In the genomic region with DNA sequence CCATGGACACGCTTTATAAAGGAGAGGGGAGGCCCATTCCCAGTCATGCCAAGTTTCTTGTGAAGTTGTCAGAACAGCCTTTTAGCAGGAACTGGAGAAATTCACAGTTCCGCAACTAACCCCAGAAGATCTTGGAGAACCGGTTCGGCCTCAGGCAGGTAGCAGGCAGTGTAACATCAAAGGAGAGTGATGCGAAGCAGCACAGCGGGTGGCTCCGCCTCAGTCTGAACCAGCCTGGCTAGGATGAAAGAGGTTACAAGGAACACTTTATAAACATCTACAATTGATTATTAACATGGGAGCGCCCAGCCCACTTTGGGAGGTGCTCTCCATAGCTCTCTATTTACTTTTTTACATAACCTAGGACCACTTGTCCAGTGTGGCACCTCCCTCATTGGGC, we compare ENCODE assay signal across 15 mouse cellular contexts. TPM values are rescaled to one million over a fixed set of nuclear protein-coding genes. Genes with fewer than 3 reads are reported as not detected.
A peak's percentile ranks its signal among the peaks of the same experiment; 100 is the strongest.
DNase-seq lines count a peak whose midpoint lies in the region; ATAC-seq and TF ChIP-seq lines count a peak whose summit lies in the region.
"Had no signal": no experiment of that assay in that cellular context is flagged by ENCODE, and none has a peak within 500 bp of the region (broad histone marks: within the 10 kb centered on the region; RNA-seq: fewer than 3 reads in every experiment).

No protein-coding gene starts in this region.

- H3K4me3 ChIP-seq in hindbrain, embryonic 14.5 days (replicated peaks; ENCODE audit: low read length): no peak overlapping the region
- H3K4me3 ChIP-seq in hindbrain, embryonic 12.5 days: no peak overlapping the region
- no peak overlapping the region for H3K4me3 ChIP-seq in lung, embryonic 14.5 days (ENCODE audit: low read depth, low read length)
- no peak overlapping the region for H3K4me3 ChIP-seq in intestine, embryonic 16.5 days (ENCODE audit: low read length)
- H3K4me3 ChIP-seq in forebrain, embryonic 11.5 days (ENCODE audit: low read depth, low read length): no peak overlapping the region
- H3K4me3 ChIP-seq: heart, embryonic 10.5 days; neural tube, embryonic 13.5 days had no signal

- DNase-seq in hindbrain, embryonic 14.5 days (ENCODE audit: low spot score): no peak
- peak; percentile 51 for DNase-seq in lung, embryonic 14.5 days
- DNase-seq in lung, postnatal 14 days: no peak
- peak; percentile 28 for DNase-seq in R1 (ENCODE audit: low read depth, low spot score)
- no peak for DNase-seq in forebrain, embryonic 11.5 days (ENCODE audit: low spot score)
- DNase-seq in cerebellum, postnatal 36 days: no peak
- DNase-seq: cerebellum, postnatal 25 days; gastrocnemius, postnatal 14 days; heart, postnatal 4 days; retina, postnatal 1 day had no signal

- H3K27me3 ChIP-seq in hindbrain, embryonic 14.5 days (ENCODE audit: control insufficient read depth, insufficient read depth, low read length): no peaks in the 10 kb centered on the region
- no peaks in the 10 kb centered on the region for H3K27me3 ChIP-seq in hindbrain, embryonic 12.5 days
- H3K27me3 ChIP-seq in lung, embryonic 14.5 days (ENCODE audit: insufficient read depth, low read length): no peaks in the 10 kb centered on the region
- no peaks in the 10 kb centered on the region for H3K27me3 ChIP-seq in intestine, embryonic 16.5 days (replicated peaks; ENCODE audit: control insufficient read depth, insufficient read depth, low read length)
- H3K27me3 ChIP-seq in forebrain, embryonic 11.5 days (ENCODE audit: control insufficient read depth, insufficient read depth, low read length): no peaks in the 10 kb centered on the region
- H3K27me3 ChIP-seq: neural tube, embryonic 13.5 days had no signal

- WGBS in hindbrain, embryonic 14.5 days: 49% methylated on average over 8 of the region's 8 CpGs
- 35% methylated on average over 8 of the region's 8 CpGs for WGBS in hindbrain, embryonic 12.5 days
- WGBS in lung, embryonic 14.5 days: 22% methylated on average over 8 of the region's 8 CpGs
- 13% methylated on average over 8 of the region's 8 CpGs for WGBS in intestine, embryonic 16.5 days
- 33% methylated on average over 8 of the region's 8 CpGs for WGBS in forebrain, embryonic 11.5 days

- H3K9ac ChIP-seq in hindbrain, embryonic 14.5 days: no peak overlapping the region
- H3K9ac ChIP-seq in hindbrain, embryonic 12.5 days: no peak overlapping the region
- no peak overlapping the region for H3K9ac ChIP-seq in lung, embryonic 14.5 days
- H3K9ac ChIP-seq in intestine, embryonic 16.5 days (ENCODE audit: low read depth, low read length): no peak overlapping the region
- no peak overlapping the region for H3K9ac ChIP-seq in forebrain, embryonic 11.5 days (ENCODE audit: low read length)
- H3K9ac ChIP-seq: neural tube, embryonic 13.5 days had no signal

- no peak overlapping the region for H3K27ac ChIP-seq in hindbrain, embryonic 14.5 days
- no peak overlapping the region for H3K27ac ChIP-seq in hindbrain, embryonic 12.5 days
- no peak overlapping the region for H3K27ac ChIP-seq in lung, embryonic 14.5 days (ENCODE audit: low read depth)
- no peak overlapping the region for H3K27ac ChIP-seq in intestine, embryonic 16.5 days (ENCODE audit: low read length)
- H3K27ac ChIP-seq in forebrain, embryonic 11.5 days (ENCODE audit: low read depth, low read length): no peak overlapping the region
- H3K27ac ChIP-seq: heart, embryonic 10.5 days; neural tube, embryonic 13.5 days had no signal

- H3K36me3 ChIP-seq in hindbrain, embryonic 14.5 days (replicated peaks; ENCODE audit: control insufficient read depth, insufficient read depth): peaks cover 42% of the 10 kb centered on the region
- 0 out of 2 replicates have a peak, but pooled peaks cover 5% of the 10 kb centered on the region for H3K36me3 ChIP-seq in hindbrain, embryonic 12.5 days
- no peaks in the 10 kb centered on the region for H3K36me3 ChIP-seq in lung, embryonic 14.5 days (ENCODE audit: insufficient read depth)
- no peaks in the 10 kb centered on the region for H3K36me3 ChIP-seq in intestine, embryonic 16.5 days (ENCODE audit: control insufficient read depth, insufficient read depth, low read length)
- H3K36me3 ChIP-seq in forebrain, embryonic 11.5 days (ENCODE audit: control insufficient read depth, insufficient read depth, low read length): no peaks in the 10 kb centered on the region
- H3K36me3 ChIP-seq: heart, embryonic 10.5 days had no signal

- TF ChIP-seq CTCF in lung, embryonic 14.5 days (IDR thresholded peaks at IDR 0.05; ENCODE audit: low read depth): no peak

- peak; percentile 17; the same call in 1 of the 2 replicates for ATAC-seq in hindbrain, embryonic 14.5 days (ENCODE audit: low FRiP score)
- no peak for ATAC-seq in hindbrain, embryonic 12.5 days (ENCODE audit: low FRiP score)
- ATAC-seq in lung, embryonic 14.5 days (ENCODE audit: insufficient read depth): peak; percentile 88; the same call in 1 of the 2 replicates
- peak; percentile 94 for ATAC-seq in intestine, embryonic 16.5 days
- ATAC-seq in forebrain, embryonic 11.5 days (replicated peaks; ENCODE audit: low FRiP score): no peak

- H3K4me1 ChIP-seq in hindbrain, embryonic 14.5 days (replicated peaks; ENCODE audit: control insufficient read depth, insufficient read depth, low read length): no peaks in the 10 kb centered on the region
- H3K4me1 ChIP-seq in hindbrain, embryonic 12.5 days: no peaks in the 10 kb centered on the region
- H3K4me1 ChIP-seq in lung, embryonic 14.5 days (ENCODE audit: insufficient read depth): no peaks in the 10 kb centered on the region
- no peaks in the 10 kb centered on the region for H3K4me1 ChIP-seq in intestine, embryonic 16.5 days (ENCODE audit: control insufficient read depth, insufficient read depth, low read length)
- H3K4me1 ChIP-seq in forebrain, embryonic 11.5 days (replicated peaks; ENCODE audit: control insufficient read depth, insufficient read depth, low read length): no peaks in the 10 kb centered on the region
- H3K4me1 ChIP-seq: heart, embryonic 10.5 days; neural tube, embryonic 13.5 days had no signal

- no peaks in the 10 kb centered on the region for H3K9me3 ChIP-seq in hindbrain, embryonic 14.5 days (ENCODE audit: control insufficient read depth, low read length)
- no peaks in the 10 kb centered on the region for H3K9me3 ChIP-seq in hindbrain, embryonic 12.5 days (replicated peaks)
- H3K9me3 ChIP-seq in lung, embryonic 14.5 days (ENCODE audit: low read depth, low read length): no peaks in the 10 kb centered on the region
- H3K9me3 ChIP-seq in intestine, embryonic 16.5 days (ENCODE audit: control insufficient read depth, low read length): no peaks in the 10 kb centered on the region
- no peaks in the 10 kb centered on the region for H3K9me3 ChIP-seq in forebrain, embryonic 11.5 days (ENCODE audit: control insufficient read depth, low read length)
- H3K9me3 ChIP-seq: heart, embryonic 10.5 days; neural tube, embryonic 13.5 days had no signal

- no peak overlapping the region for H3K4me2 ChIP-seq in hindbrain, embryonic 14.5 days (replicated peaks)
- H3K4me2 ChIP-seq in hindbrain, embryonic 12.5 days (replicated peaks): no peak overlapping the region
- no peak overlapping the region for H3K4me2 ChIP-seq in lung, embryonic 14.5 days
- no peak overlapping the region for H3K4me2 ChIP-seq in intestine, embryonic 16.5 days (ENCODE audit: low read depth, low read length)
- H3K4me2 ChIP-seq in forebrain, embryonic 11.5 days (ENCODE audit: low read depth, low read length, severe bottlenecking): no peak overlapping the region
- H3K4me2 ChIP-seq: liver, embryonic 11.5 days; neural tube, embryonic 13.5 days had no signal

RNA-seq across cellular contexts. Expression of gene Gad2, which starts 55.1 kb away (rescaled TPM):
- polyA plus RNA-seq in hindbrain, embryonic 14.5 days (2014; fragmentation: Nextera tagmentation; extraction: Ambion mirVana): 34.7 and 35.1 TPM in 2 replicates
- 50.7 and 58.5 TPM in 2 replicates for polyA plus RNA-seq in hindbrain, embryonic 12.5 days (2016; fragmentation: Nextera tagmentation; extraction: Ambion mirVana)
- polyA plus RNA-seq in lung, embryonic 14.5 days (2014; fragmentation: Nextera tagmentation; extraction: Ambion mirVana): 0.09 and 0.36 TPM in 2 replicates
- polyA plus RNA-seq in intestine, embryonic 16.5 days (2015; fragmentation: Nextera tagmentation; extraction: Ambion mirVana): not detected in 2 replicates
- polyA plus RNA-seq in forebrain, embryonic 11.5 days (2014; fragmentation: Nextera tagmentation; extraction: Ambion mirVana): 29.6 and 29.9 TPM in 2 replicates
- polyA plus RNA-seq: liver, embryonic 11.5 days had no signal

Comparison
In these comparisons a context has a peak if more than half of its experiments do, and no peak if none do; other contexts are left out.
1. ATAC-seq: peak in hindbrain, embryonic 14.5 days (single experiment), lung, embryonic 14.5 days (single experiment) and intestine, embryonic 16.5 days (single experiment); none in hindbrain, embryonic 12.5 days (single experiment) and forebrain, embryonic 11.5 days (single experiment).
2. DNase-seq: peak in lung, embryonic 14.5 days (single experiment) and R1 (single experiment); none in hindbrain, embryonic 14.5 days (single experiment), lung, postnatal 14 days (single experiment), forebrain, embryonic 11.5 days (single experiment) and cerebellum, postnatal 36 days (0 of 2).
3. RNA of gene Gad2, which starts 55.1 kb away (polyA plus RNA-seq): 50.7 to 58.5 TPM in hindbrain, embryonic 12.5 days, 34.7 to 35.1 TPM in hindbrain, embryonic 14.5 days and 29.6 to 29.9 TPM in forebrain, embryonic 11.5 days; 0.09 to 0.36 TPM in lung, embryonic 14.5 days and not detected in intestine, embryonic 16.5 days; every median in the first group is over 10 times any median in the second.